Comparison of ENCODE assay signal across 10 mouse cellular contexts in the genomic region with DNA sequence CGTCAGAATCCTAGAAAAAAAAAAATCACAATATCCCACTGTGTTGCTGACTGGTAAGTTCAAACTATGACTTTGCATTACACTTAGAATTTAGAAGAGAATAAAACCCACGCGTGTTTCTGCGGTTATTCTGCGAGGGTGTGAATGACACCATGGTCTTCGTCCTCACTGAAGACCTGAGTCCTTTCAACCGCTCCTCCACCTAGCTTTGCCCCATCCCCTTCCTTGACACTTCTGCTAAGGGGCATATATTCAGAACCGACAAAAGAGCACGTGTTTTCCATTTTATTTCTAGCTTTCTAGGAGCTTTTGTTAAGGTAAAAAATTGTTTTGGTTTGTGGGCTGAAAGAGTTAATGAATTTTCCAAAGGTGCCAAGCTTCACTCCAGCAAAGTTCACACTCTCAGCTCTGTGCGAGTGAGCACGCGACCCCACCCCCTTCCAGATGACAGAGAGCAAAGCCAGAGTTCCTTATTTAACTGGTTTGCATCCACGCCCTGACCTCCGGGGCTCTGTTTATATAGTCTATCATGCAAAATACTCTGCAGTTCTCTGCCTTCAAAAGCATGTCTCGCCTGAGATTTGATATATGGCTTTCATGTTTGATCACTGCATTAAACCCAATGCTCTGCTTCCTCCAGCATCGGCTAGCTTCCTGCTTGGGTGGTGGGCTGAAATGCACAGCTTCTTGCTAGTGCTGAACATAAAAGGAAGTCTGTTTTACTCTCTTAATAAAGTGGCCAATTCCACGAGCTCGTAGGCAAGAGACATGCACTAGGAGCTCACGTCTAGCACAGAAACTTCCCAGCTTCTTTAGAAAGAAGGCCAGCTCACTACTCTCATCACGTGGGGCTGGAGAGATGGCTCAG.
A peak's percentile ranks its signal among the peaks of the same experiment; 100 is the strongest.
DNase-seq lines count a peak whose midpoint lies in the region; ATAC-seq and TF ChIP-seq lines count a peak whose summit lies in the region.
"Had no signal": no experiment of that assay in that cellular context is flagged by ENCODE, and none has a peak within 500 bp of the region (broad histone marks: within the 10 kb centered on the region; RNA-seq: fewer than 3 reads in every experiment).

No protein-coding gene starts in this region.

- no peaks in the 10 kb centered on the region for H3K36me3 ChIP-seq in kidney, adult 2 months (ENCODE audit: control insufficient read depth, insufficient read depth, low read length)
- no peaks in the 10 kb centered on the region for H3K36me3 ChIP-seq in forebrain, embryonic 16.5 days (ENCODE audit: control insufficient read depth, insufficient read depth)

- no peak overlapping the region for H3K4me3 ChIP-seq in kidney, adult 2 months (ENCODE audit: insufficient read depth, low read depth, low read length)
- 0 out of 2 replicates have a peak overlapping the region, but pooled peaks have one; percentile 8 for H3K4me3 ChIP-seq in forebrain, embryonic 16.5 days (replicated peaks; ENCODE audit: low read length)

- H3K4me2 ChIP-seq in forebrain, embryonic 16.5 days (ENCODE audit: low read length) = peak overlapping the region; percentile 41

- no peaks in the 10 kb centered on the region for H3K27me3 ChIP-seq in kidney, adult 2 months (replicated peaks; ENCODE audit: control insufficient read depth, insufficient read depth, low read length)
- H3K27me3 ChIP-seq in forebrain, embryonic 16.5 days (replicated peaks; ENCODE audit: control insufficient read depth, insufficient read depth, low read length) = no peaks in the 10 kb centered on the region; the same call in 1 of the 2 replicates

- H3K9me3 ChIP-seq in forebrain, embryonic 16.5 days (ENCODE audit: control insufficient read depth, low read length) = no peaks in the 10 kb centered on the region

- H3K4me1 ChIP-seq in kidney, adult 2 months (ENCODE audit: control insufficient read depth, insufficient read depth, low read length) = no peaks in the 10 kb centered on the region
- H3K4me1 ChIP-seq in forebrain, embryonic 16.5 days (replicated peaks; ENCODE audit: control insufficient read depth, insufficient read depth, low read length) = peaks cover 21% of the 10 kb centered on the region

- no peak overlapping the region for H3K9ac ChIP-seq in forebrain, embryonic 16.5 days (replicated peaks; ENCODE audit: low read depth, low read length)

- ATAC-seq in forebrain, embryonic 16.5 days = no peak
- no peak for ATAC-seq in activated CD4-positive, CD25-positive, alpha-beta regulatory T cell, adult 4 months
- ATAC-seq: inflammation-experienced regulatory T-cells, adult 6 months had no signal

- DNase-seq in kidney, postnatal 4 days = peak; percentile 48 to 59
- DNase-seq in kidney, adult 2 months = no peak
- DNase-seq in embryo, embryonic 11.5 days (ENCODE audit: low read depth, low spot score) = peak; percentile 31
- peak; percentile 39 for DNase-seq in mesoderm, embryonic 11.5 days (ENCODE audit: low read depth, low spot score)
- DNase-seq in cerebellum, adult 9-11 months = no peak
- DNase-seq in spleen, adult 18-20 months = no peak

- TF ChIP-seq CTCF in kidney, adult 2 months (conservative IDR thresholded peaks at IDR 0.05; ENCODE audit: insufficient read depth, insufficient read length, low read depth, low read length) = no peak

- TF ChIP-seq POLR2A in kidney, adult 2 months (IDR thresholded peaks at IDR 0.05; ENCODE audit: low read depth, low read length) = no peak

- WGBS in kidney, adult 2 months = 30% methylated on average over 20 of the region's 20 CpGs
- WGBS in forebrain, embryonic 16.5 days = 11% methylated on average over 20 of the region's 20 CpGs

- no peak overlapping the region for H3K27ac ChIP-seq in kidney, adult 2 months (ENCODE audit: insufficient read depth, low read depth, low read length)
- H3K27ac ChIP-seq in forebrain, embryonic 16.5 days (ENCODE audit: low read length) = no peak overlapping the region
- H3K27ac ChIP-seq: macrophage had no signal

Comparison
In these comparisons a context has a peak if more than half of its experiments do, and no peak if none do; other contexts are left out.
1. DNase-seq: peak in kidney, postnatal 4 days (2 of 2), embryo, embryonic 11.5 days (single experiment) and mesoderm, embryonic 11.5 days (single experiment); none in kidney, adult 2 months (single experiment), cerebellum, adult 9-11 months (single experiment) and spleen, adult 18-20 months (0 of 2).